Mouse (Mus musculus): Measurements from ENCODE around the gene Krt19.

DNA sequence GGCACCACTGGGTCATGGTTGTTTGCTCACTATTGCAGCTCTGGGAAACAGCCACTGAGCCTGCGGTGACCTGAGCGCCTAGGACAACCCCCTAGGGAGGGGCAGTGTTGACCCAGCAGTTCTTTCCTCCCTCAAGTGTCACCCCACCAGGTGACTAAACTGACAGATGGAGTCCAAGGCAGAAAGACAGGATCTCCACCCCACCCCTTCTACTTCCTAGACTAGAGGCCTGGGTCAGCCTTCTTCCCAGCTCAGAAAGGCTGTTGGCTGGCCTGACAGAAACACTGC lies 34.8 kb downstream of the Krt19 start:
- TF ChIP-seq CTCF (IDR thresholded peaks at IDR 0.05; ENCODE audit: low read depth) (no peak), EP300 (IDR thresholded peaks at IDR 0.05; ENCODE audit: low read depth) (no peak)

Measured in liver, embryonic 14.5 days (tissue).